Mouse (Mus musculus) heart, postnatal 0 days (tissue): ENCODE results near the gene Hoxc13.

Experiments
- CTCF ChIP-seq: IDR thresholded peaks from 2 replicates; pipeline ENCODE4 v1.5.1; 2016; ENCODE audit warnings: antibody characterized with exemption, control low read depth, low read depth
- EP300 ChIP-seq: IDR thresholded peaks from 2 replicates; pipeline ENCODE4 v1.6.1; 2016; ENCODE audit warnings: antibody characterized with exemption, low read depth

DNA sequence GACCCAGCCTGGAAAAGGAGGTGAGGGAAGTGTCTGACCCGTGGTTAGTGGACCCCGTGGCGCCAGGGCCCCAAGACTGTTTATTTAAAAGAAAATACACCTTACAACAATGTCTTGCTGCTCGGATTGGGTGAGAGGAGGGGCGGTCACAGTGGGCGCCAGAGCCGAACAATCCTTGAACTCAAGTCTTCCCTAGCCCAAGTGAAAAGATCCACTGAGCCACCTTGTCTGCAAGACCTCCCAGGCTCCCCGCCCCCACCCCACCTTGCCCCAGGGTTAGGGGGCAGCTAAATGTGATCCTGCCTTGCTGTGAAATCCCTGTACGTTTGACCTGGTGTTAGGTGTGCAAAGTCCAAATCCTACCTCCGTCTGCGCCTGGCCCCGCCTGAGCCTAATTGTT, 36.0 kb downstream of the Hoxc13 start:
- no peak for TF ChIP-seq CTCF
- no peak for TF ChIP-seq EP300
